Mouse (Mus musculus): ENCODE measurements at regions not wholly inside any gene's neighbourhood (a gene's known extent, or its start where the extent isn't known, plus 50 kb on each side); places are given as distances from the start of the nearest gene placed in this dataset.

GRCm38 (mm10) chr4:89460170-89460762 is 149.4 kb upstream of the Cdkn2b start:
- TF ChIP-seq CTCF (IDR thresholded peaks at IDR 0.05; ENCODE audit: low read depth) (no peak), EP300 (IDR thresholded peaks at IDR 0.05; ENCODE audit: low read depth) (no peak)
